Mouse (Mus musculus) thymus, postnatal 10 days (tissue): Measurements from ENCODE around the gene Arhgap18.

ENCODE experiments used
- DNase-seq, 2 experiments: peaks; one replicate each; pipeline ENCODE4 v3.0.0; 2021; ENCODE audit warnings: low spot score in 2 of 2

Gene Arhgap18

GRCm38 (mm10) chr10:26752929-26753567 is at the start of gene Arhgap18:
Gene Arhgap18 (plus strand): TSS chr10:26753421.
- no peak for DNase-seq

GRCm38 (mm10) chr10:26710458-26711011 is 42.7 kb upstream of the Arhgap18 start:
- DNase-seq, result no peak

- peak in 1 of 2 experiments; percentile 20 for DNase-seq
Measured at GRCm38 (mm10) chr10:26711068-26711467, 42.2 kb upstream of the Arhgap18 start.

GRCm38 (mm10) chr10:26713986-26714385 is 39.2 kb upstream of the Arhgap18 start:
- no peak for DNase-seq

- DNase-seq, result no peak
Measured at GRCm38 (mm10) chr10:26724704-26725103, 28.5 kb upstream of the Arhgap18 start.

GRCm38 (mm10) chr10:26725255-26725654 is 28.0 kb upstream of the Arhgap18 start:
- no peak for DNase-seq

GRCm38 (mm10) chr10:26750827-26751226 is 2.4 kb upstream of the Arhgap18 start:
- no peak for DNase-seq

GRCm38 (mm10) chr10:26752064-26752928 is 925 bp upstream of the Arhgap18 start:
- peak; percentile 11 to 43 for DNase-seq

- no peak for DNase-seq
Measured at GRCm38 (mm10) chr10:26754006-26754405, 785 bp downstream of the Arhgap18 start.

GRCm38 (mm10) chr10:26757231-26757630 is 4.0 kb downstream of the Arhgap18 start:
- no peak for DNase-seq

- DNase-seq, result no peak
Measured at GRCm38 (mm10) chr10:26759469-26759868, 6.2 kb downstream of the Arhgap18 start.

GRCm38 (mm10) chr10:26761103-26761502 is 7.9 kb downstream of the Arhgap18 start:
- DNase-seq, result no peak

GRCm38 (mm10) chr10:26761991-26762903 is 9.0 kb downstream of the Arhgap18 start:
- no peak for DNase-seq

- no peak for DNase-seq
Measured at GRCm38 (mm10) chr10:26767196-26767595, 14.0 kb downstream of the Arhgap18 start.

GRCm38 (mm10) chr10:26768943-26769342 is 15.7 kb downstream of the Arhgap18 start:
- DNase-seq, result no peak

- DNase-seq, result no peak
Measured at GRCm38 (mm10) chr10:26770035-26770434, 16.8 kb downstream of the Arhgap18 start.

- peak; percentile 46 to 53 for DNase-seq
Measured at GRCm38 (mm10) chr10:26771938-26772623, 18.9 kb downstream of the Arhgap18 start.

GRCm38 (mm10) chr10:26772624-26773540 is 19.7 kb downstream of the Arhgap18 start:
- DNase-seq, result peak; percentile 6 to 28

- DNase-seq, result no peak
Measured at GRCm38 (mm10) chr10:26773541-26773940, 20.3 kb downstream of the Arhgap18 start.

- no peak for DNase-seq
Measured at GRCm38 (mm10) chr10:26774266-26774665, 21.0 kb downstream of the Arhgap18 start.
